Mouse (Mus musculus): Measurements from ENCODE around the gene Map6. TPM values are rescaled to one million over a fixed set of nuclear protein-coding genes. Genes with fewer than 3 reads are reported as not detected.

Gene Map6
- polyA plus RNA-seq, 1 experiment from 2014 or later, result 3.5 TPM

DNA sequence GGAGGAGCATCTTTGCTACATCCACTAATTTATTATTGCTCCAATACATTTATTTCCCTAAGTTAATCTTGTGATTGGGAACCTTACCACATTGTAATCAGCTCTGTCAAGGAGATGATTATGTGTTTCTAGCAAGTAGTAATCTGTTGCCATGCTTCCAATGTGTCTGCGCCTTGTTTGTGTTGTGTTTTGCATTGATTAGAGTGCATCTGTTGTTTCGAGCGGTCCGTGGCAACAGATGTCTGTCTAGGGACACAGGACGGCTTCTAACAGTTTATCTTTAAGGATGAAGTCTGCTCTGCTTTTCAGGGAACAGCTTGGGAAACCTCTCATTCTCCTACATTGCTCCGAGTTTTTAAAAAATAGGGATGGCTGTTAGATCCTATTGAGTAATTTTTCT, 7.9 kb downstream of the Map6 start:
- H3K27me3 ChIP-seq (replicated peaks; ENCODE audit: control insufficient read depth, insufficient read depth, low read length), result peaks cover 5% of the 10 kb centered on the region; the same call in 1 of the 2 replicates
- H3K4me3 ChIP-seq (ENCODE audit: low read length), result no peak overlapping the region
- H3K4me1 ChIP-seq (ENCODE audit: control insufficient read depth, insufficient read depth, low read length), result no peaks in the 10 kb centered on the region
- no peak overlapping the region for H3K27ac ChIP-seq (ENCODE audit: low read length)
- H3K36me3 ChIP-seq (ENCODE audit: control insufficient read depth, insufficient read depth, low read length), result no peaks in the 10 kb centered on the region
- 60% methylated on average over 6 of the region's 6 CpGs for WGBS
- ATAC-seq, result no peak
- no peak overlapping the region for H3K4me2 ChIP-seq (ENCODE audit: low read depth, low read length)
- no peaks in the 10 kb centered on the region for H3K9me3 ChIP-seq (ENCODE audit: control insufficient read depth, low read length)
- H3K9ac ChIP-seq (ENCODE audit: low read depth, low read length), result no peak overlapping the region

DNA sequence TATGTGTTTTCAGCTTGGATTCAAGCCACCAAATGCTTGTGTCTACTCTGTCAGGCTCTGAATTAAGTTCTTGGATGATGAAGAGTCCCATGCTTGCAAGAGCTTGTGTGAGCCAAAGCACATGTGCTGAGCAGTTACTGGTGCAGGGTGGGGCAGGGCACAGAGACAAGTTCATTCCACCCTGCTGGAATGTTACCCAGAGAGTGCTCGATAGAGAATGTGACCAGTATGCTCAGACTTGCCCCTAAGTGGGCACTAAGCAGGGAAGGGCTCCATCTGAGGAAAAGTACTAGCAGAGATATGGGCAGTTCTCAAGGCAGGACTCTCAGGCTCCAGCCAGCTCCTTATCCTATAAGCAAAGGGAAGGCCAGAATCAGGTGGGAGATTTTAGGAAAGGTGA, 9.4 kb downstream of the Map6 start:
- ATAC-seq, result no peak
- Histone ChIP-seq H3K4me1 (ENCODE audit: control insufficient read depth, insufficient read depth, low read length) (no peaks in the 10 kb centered on the region), H3K4me2 (ENCODE audit: low read depth, low read length) (no peak overlapping the region), H3K27ac (ENCODE audit: low read length) (no peak overlapping the region), H3K36me3 (ENCODE audit: control insufficient read depth, insufficient read depth, low read length) (no peaks in the 10 kb centered on the region), H3K4me3 (ENCODE audit: low read length) (no peak overlapping the region), H3K9me3 (ENCODE audit: control insufficient read depth, low read length) (no peaks in the 10 kb centered on the region), H3K27me3 (replicated peaks; ENCODE audit: control insufficient read depth, insufficient read depth, low read length) (no peaks in the 10 kb centered on the region), H3K9ac (ENCODE audit: low read depth, low read length) (no peak overlapping the region)
- WGBS, result 64% methylated on average over 1 of the region's 1 CpGs

DNA sequence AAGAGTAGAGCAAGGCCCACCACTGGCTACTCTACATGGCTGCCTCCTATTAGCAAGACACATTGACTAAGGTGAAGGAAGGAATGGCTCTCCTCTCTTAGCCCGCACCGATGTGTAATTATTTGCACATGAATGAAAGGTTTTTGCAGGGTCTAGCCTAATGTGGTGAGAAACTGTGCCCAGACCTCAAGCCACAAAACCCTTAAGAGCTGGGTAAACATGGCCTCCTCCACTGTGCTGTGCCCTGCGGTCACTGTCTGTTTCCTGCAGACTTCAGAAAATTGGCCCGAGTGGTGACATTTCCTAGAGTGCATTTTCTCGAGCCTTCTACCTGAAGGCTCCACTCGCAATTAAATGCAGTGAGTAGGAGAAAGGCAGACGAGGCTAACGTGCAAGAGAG, 11.1 kb downstream of the Map6 start:
- no peak for ATAC-seq
- 88% methylated on average over 8 of the region's 8 CpGs for WGBS
- no peak overlapping the region for H3K4me2 ChIP-seq (ENCODE audit: low read depth, low read length)
- H3K27me3 ChIP-seq (replicated peaks; ENCODE audit: control insufficient read depth, insufficient read depth, low read length), result no peaks in the 10 kb centered on the region
- no peak overlapping the region for H3K27ac ChIP-seq (ENCODE audit: low read length)
- no peak overlapping the region for H3K4me3 ChIP-seq (ENCODE audit: low read length)
- H3K4me1 ChIP-seq (ENCODE audit: control insufficient read depth, insufficient read depth, low read length), result no peaks in the 10 kb centered on the region
- H3K9ac ChIP-seq (ENCODE audit: low read depth, low read length), result no peak overlapping the region
- no peaks in the 10 kb centered on the region for H3K9me3 ChIP-seq (ENCODE audit: control insufficient read depth, low read length)
- H3K36me3 ChIP-seq (ENCODE audit: control insufficient read depth, insufficient read depth, low read length), result no peaks in the 10 kb centered on the region

DNA sequence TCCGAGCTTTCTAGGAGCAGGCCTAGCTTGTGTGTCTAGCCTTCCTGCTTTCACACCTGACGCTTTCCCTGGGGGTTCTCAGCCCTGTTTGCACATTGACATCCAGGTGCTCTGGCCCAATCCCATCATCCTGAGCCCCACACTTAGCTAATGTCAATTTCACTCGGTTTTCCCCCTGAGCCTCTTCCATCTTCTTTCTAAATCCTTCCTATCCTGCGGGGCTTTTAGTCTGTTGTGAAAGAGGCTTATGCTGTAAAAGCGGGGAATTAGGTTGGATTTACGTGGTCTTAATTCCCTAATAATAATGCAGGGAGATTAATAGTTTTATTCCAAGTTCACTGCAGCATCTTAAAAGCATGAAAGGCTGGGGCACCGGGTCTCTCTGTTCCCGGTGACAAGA, 12.3 kb downstream of the Map6 start:
- 70% methylated on average over 8 of the region's 8 CpGs for WGBS
- no peak overlapping the region for H3K9ac ChIP-seq (ENCODE audit: low read depth, low read length)
- no peak for ATAC-seq

DNA sequence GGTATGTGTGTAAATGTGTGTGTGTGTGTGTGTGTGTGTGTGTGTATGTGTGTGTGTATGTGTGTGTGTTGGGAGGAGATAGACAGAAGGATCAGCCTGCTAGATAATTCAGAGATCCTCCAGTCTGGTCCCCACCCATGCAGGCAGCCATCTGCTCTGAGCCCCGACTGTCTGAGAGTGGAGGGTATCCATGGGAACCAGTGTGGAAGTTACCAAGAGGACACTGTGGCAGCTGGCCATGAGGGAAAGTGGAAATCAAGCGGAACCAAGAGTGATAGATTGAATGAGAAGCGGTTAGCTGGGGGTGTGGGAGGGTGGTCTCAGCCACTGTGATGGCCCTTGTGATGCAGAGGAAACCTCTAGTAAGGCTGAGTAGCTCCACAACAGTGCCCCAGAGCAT, 20.0 kb downstream of the Map6 start:
- Histone ChIP-seq H3K36me3 (ENCODE audit: control insufficient read depth, insufficient read depth, low read length) (no peaks in the 10 kb centered on the region), H3K27ac (ENCODE audit: low read length) (no peak overlapping the region), H3K4me3 (ENCODE audit: low read length) (no peak overlapping the region), H3K9me3 (ENCODE audit: control insufficient read depth, low read length) (no peaks in the 10 kb centered on the region), H3K9ac (ENCODE audit: low read depth, low read length) (no peak overlapping the region), H3K27me3 (replicated peaks; ENCODE audit: control insufficient read depth, insufficient read depth, low read length) (no peaks in the 10 kb centered on the region; the same call in 1 of the 2 replicates), H3K4me1 (ENCODE audit: control insufficient read depth, insufficient read depth, low read length) (peaks cover 6% of the 10 kb centered on the region; the same call in 1 of the 2 replicates), H3K4me2 (ENCODE audit: low read depth, low read length) (no peak overlapping the region)
- ATAC-seq, result no peak
- WGBS, result 42% methylated on average over 3 of the region's 3 CpGs

More for the DNA sequence above, 12.3 kb downstream of the Map6 start:
- Histone ChIP-seq H3K4me2 (ENCODE audit: low read depth, low read length) (no peak overlapping the region), H3K36me3 (ENCODE audit: control insufficient read depth, insufficient read depth, low read length) (no peaks in the 10 kb centered on the region), H3K27me3 (replicated peaks; ENCODE audit: control insufficient read depth, insufficient read depth, low read length) (no peaks in the 10 kb centered on the region), H3K9me3 (ENCODE audit: control insufficient read depth, low read length) (no peaks in the 10 kb centered on the region), H3K4me3 (ENCODE audit: low read length) (no peak overlapping the region), H3K4me1 (ENCODE audit: control insufficient read depth, insufficient read depth, low read length) (no peaks in the 10 kb centered on the region), H3K27ac (ENCODE audit: low read length) (no peak overlapping the region)

DNA sequence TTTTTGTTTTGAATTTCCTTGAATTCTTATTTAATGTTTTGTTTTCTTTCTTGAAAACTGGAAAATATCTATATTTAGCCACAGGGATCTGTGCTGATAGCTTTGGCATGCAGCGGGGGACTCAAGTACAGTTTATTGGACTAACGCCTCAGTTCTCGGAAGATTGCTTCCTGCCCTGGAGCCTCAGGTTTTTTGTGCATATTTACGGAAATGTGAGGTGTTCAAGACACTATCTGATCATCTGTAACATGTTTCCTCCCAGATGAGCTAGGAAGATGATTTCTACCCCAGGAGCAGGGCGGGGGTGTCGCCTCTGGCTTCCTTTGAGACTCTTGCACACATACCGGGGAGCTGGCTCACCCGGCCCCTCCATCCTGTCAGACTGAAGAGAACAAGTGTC, 22.8 kb downstream of the Map6 start:
- H3K9me3 ChIP-seq (ENCODE audit: control insufficient read depth, low read length), result no peaks in the 10 kb centered on the region
- no peak overlapping the region for H3K4me3 ChIP-seq (ENCODE audit: low read length)
- peaks cover 9% of the 10 kb centered on the region; the same call in 1 of the 2 replicates for H3K4me1 ChIP-seq (ENCODE audit: control insufficient read depth, insufficient read depth, low read length)
- 51% methylated on average over 8 of the region's 8 CpGs for WGBS
- H3K36me3 ChIP-seq (ENCODE audit: control insufficient read depth, insufficient read depth, low read length), result no peaks in the 10 kb centered on the region
- ATAC-seq, result no peak
- H3K27me3 ChIP-seq (replicated peaks; ENCODE audit: control insufficient read depth, insufficient read depth, low read length), result no peaks in the 10 kb centered on the region; the same call in 1 of the 2 replicates
- no peak overlapping the region for H3K9ac ChIP-seq (ENCODE audit: low read depth, low read length)
- H3K4me2 ChIP-seq (ENCODE audit: low read depth, low read length), result no peak overlapping the region
- no peak overlapping the region for H3K27ac ChIP-seq (ENCODE audit: low read length)

DNA sequence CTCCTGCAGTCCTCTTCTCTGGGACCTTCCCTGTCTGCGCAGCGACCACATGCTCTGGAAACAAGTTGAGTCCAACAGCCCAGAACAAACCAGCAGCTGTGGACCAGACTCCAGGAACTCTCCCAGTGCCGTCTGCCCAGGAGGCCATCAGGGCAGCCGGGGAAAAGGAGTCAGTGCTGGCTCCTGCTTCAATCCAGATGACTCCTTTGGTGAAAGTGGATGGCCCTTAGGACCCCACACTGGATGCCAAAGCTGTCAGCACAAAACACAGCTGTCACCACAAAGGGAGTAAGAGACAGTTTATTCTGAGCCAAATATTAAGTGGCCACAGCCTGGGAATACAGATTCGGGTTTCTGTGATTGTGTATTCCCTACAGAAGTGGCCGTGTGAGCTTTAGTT, 23.7 kb downstream of the Map6 start:
- no peaks in the 10 kb centered on the region for H3K36me3 ChIP-seq (ENCODE audit: control insufficient read depth, insufficient read depth, low read length)
- no peak for ATAC-seq
- H3K9ac ChIP-seq (ENCODE audit: low read depth, low read length), result no peak overlapping the region
- 49% methylated on average over 6 of the region's 6 CpGs for WGBS
- H3K27me3 ChIP-seq (replicated peaks; ENCODE audit: control insufficient read depth, insufficient read depth, low read length), result no peaks in the 10 kb centered on the region; the same call in 1 of the 2 replicates
- no peaks in the 10 kb centered on the region for H3K9me3 ChIP-seq (ENCODE audit: control insufficient read depth, low read length)
- no peak overlapping the region for H3K4me3 ChIP-seq (ENCODE audit: low read length)
- H3K4me1 ChIP-seq (ENCODE audit: control insufficient read depth, insufficient read depth, low read length), result peaks cover 9% of the 10 kb centered on the region; the same call in 1 of the 2 replicates
- no peak overlapping the region for H3K4me2 ChIP-seq (ENCODE audit: low read depth, low read length)
- no peak overlapping the region for H3K27ac ChIP-seq (ENCODE audit: low read length)

DNA sequence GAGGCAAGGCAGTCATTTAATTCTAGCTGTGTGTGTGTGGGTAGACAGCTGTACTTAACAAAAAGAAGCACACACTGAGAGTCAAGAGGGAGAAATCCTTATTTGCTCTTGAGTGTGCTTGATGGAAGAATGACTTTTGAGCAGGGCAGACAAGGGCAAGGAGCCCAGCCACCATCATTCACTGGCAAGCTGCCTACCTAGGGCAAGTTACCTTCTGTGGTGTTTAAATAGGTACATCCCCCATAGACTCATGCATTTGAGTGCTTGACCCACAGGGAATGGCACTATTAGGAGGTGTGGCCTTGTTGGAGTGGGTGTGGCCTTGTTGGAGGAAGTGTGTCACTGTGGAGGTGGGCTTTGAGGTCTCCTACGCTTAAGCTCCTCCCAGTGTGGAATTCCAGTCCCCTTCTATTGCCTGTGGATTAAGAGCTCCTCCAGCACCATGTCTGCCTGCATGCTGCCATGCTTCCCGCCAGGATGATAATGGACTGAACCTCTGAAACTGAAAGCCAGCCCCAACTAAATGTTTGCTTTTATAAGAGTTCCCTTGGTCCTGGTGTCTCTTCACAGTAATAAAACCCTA, 27.0 kb downstream of the Map6 start:
- Histone ChIP-seq H3K27me3 (replicated peaks; ENCODE audit: control insufficient read depth, insufficient read depth, low read length) (no peaks in the 10 kb centered on the region; the same call in 1 of the 2 replicates), H3K9ac (ENCODE audit: low read depth, low read length) (no peak overlapping the region), H3K9me3 (ENCODE audit: control insufficient read depth, low read length) (no peaks in the 10 kb centered on the region), H3K4me2 (ENCODE audit: low read depth, low read length) (no peak overlapping the region), H3K36me3 (ENCODE audit: control insufficient read depth, insufficient read depth, low read length) (no peaks in the 10 kb centered on the region), H3K4me3 (ENCODE audit: low read length) (no peak overlapping the region), H3K4me1 (ENCODE audit: control insufficient read depth, insufficient read depth, low read length) (peaks cover 9% of the 10 kb centered on the region; the same call in 1 of the 2 replicates), H3K27ac (ENCODE audit: low read length) (no peak overlapping the region)
- no peak for ATAC-seq
- WGBS, result 92% methylated on average over 2 of the region's 2 CpGs

DNA sequence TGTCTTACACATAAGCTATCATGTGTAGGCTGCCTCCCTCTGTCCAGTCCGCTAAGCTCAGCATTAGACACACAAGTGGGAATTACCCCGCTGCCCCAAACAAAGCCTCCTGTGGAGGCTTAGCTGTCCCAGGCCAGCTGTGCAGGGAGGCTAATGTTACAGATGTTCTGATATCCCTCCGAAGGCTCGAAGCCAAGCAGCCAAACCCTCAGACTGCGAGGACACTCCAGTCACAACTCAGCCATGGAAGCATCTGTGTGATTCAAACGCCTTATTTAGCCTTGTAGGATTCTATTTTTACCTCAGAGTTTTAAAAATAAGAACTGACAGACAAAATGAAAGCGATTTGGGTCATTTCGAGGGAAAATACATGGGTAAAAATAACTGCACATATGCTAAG, 27.9 kb downstream of the Map6 start:
- H3K9ac ChIP-seq (ENCODE audit: low read depth, low read length), result no peak overlapping the region
- H3K4me2 ChIP-seq (ENCODE audit: low read depth, low read length), result no peak overlapping the region
- no peak overlapping the region for H3K4me3 ChIP-seq (ENCODE audit: low read length)
- no peak overlapping the region for H3K27ac ChIP-seq (ENCODE audit: low read length)
- no peak for ATAC-seq
- H3K9me3 ChIP-seq (ENCODE audit: control insufficient read depth, low read length), result no peaks in the 10 kb centered on the region
- WGBS, result 65% methylated on average over 8 of the region's 8 CpGs
- no peaks in the 10 kb centered on the region for H3K36me3 ChIP-seq (ENCODE audit: control insufficient read depth, insufficient read depth, low read length)
- no peaks in the 10 kb centered on the region; the same call in 1 of the 2 replicates for H3K27me3 ChIP-seq (replicated peaks; ENCODE audit: control insufficient read depth, insufficient read depth, low read length)
- peaks cover 8% of the 10 kb centered on the region; the same call in 1 of the 2 replicates for H3K4me1 ChIP-seq (ENCODE audit: control insufficient read depth, insufficient read depth, low read length)

DNA sequence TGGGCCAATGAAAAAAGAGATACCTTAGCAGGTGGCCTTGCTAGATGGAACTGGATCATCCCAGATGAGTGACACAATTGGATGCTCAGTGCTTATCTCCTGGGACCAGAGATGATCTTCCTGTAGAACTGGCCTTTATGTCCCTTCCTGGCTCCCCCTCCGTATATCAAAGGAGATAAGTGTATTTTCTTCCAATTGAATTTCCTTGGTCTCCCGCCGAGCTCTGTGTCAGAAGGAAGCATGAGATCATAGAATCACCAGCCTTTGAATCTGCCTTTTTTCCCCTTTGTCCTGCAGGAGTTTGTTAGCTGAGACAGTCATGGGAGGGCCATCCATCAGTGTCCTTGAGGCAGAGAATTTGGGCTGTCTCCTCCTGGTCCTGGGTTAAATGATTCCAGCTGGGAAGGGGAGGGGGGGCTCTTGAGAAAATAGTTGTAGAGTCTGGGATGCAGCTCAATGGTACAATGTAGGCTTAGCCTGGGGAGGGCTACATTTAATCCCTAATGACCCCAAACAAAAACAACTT, 33.5 kb downstream of the Map6 start:
- Histone ChIP-seq H3K36me3 (ENCODE audit: control insufficient read depth, insufficient read depth, low read length) (no peaks in the 10 kb centered on the region), H3K27ac (ENCODE audit: low read length) (no peak overlapping the region), H3K9me3 (ENCODE audit: control insufficient read depth, low read length) (no peaks in the 10 kb centered on the region), H3K4me3 (ENCODE audit: low read length) (no peak overlapping the region), H3K4me1 (ENCODE audit: control insufficient read depth, insufficient read depth, low read length) (no peaks in the 10 kb centered on the region), H3K9ac (ENCODE audit: low read depth, low read length) (no peak overlapping the region), H3K4me2 (ENCODE audit: low read depth, low read length) (no peak overlapping the region), H3K27me3 (replicated peaks; ENCODE audit: control insufficient read depth, insufficient read depth, low read length) (no peaks in the 10 kb centered on the region)
- WGBS, result 32% methylated on average over 3 of the region's 3 CpGs
- ATAC-seq, result no peak
